Mouse (Mus musculus): ENCODE data around the gene Erc1. TPM values are rescaled to one million over a fixed set of nuclear protein-coding genes. Genes with fewer than 3 reads are reported as not detected.

The Erc1 gene
- total and polyA plus RNA-seq, 3 experiments: 5.3 to 20.2 (median 18.0) TPM

DNA sequence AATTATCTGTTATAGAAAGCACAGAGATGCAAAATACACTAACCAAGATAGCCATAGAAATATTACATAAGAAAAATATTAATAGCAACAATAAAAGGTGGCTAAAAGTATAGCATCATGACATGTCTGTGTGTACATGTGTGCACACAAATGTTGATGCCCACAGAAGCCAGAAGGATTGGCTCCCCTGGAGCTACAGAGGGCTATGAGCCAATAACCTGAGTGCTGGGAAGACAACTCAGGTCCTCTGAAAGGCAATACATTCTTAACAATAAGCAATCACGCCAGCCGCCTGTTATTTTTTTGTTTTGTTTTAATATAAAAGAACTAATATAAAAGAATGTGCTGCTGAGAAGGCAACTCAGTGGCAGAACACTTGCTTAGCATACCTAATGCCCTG is 44.7 kb downstream of the Erc1 start:
- DNase-seq: no peak

GRCm38 (mm10) chr6:119796911-119797486 is 51.0 kb downstream of the Erc1 start:
- DNase-seq: no peak

DNA sequence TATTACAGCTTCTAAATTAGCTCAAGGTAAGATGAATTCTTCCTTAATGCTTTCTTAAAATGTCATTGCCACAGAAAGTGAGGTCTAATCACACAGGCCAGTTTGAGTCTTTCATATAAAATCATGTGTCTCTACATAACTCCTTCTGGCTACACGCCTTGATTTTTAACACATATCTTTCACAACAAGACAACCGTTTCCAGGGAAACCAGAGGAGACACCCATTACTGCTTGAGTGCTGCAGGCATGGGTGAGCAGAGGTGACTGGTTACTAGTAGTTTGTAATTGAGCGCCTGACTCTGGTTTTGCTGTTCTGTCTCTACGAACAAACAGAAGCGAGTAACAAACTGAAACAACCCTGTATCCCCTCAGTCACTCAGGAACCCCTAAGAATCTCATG is 51.7 kb downstream of the Erc1 start:
- no peak for DNase-seq

- DNase-seq: peak; percentile 30
These were observed 55.4 kb downstream of the Erc1 start for GRCm38 (mm10) chr6:119792562-119792961.

DNA sequence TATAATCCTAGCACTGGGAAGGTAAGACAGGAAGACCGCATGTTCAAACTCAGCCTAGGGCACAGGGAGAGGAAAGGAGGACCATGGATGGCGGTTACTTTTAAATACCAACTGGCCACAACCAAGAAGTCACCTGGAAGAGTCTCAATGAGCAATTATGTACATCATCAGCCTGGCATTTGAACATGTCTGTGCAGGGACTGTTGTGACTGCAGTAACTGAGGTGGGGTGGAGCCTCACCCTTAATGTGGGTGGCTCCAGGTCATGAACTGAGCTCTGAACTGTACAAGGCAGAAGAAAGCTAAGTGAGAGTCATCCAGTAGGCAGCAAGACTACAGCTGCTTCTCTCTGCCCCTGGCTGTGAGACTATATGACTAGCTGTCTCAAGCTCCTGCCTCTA is 65.6 kb downstream of the Erc1 start:
- DNase-seq: no peak

- no peak for DNase-seq
These were observed 66.9 kb downstream of the Erc1 start for GRCm38 (mm10) chr6:119781109-119781508.

- DNase-seq: no peak
These were observed 79.2 kb downstream of the Erc1 start for GRCm38 (mm10) chr6:119768778-119769177.

DNA sequence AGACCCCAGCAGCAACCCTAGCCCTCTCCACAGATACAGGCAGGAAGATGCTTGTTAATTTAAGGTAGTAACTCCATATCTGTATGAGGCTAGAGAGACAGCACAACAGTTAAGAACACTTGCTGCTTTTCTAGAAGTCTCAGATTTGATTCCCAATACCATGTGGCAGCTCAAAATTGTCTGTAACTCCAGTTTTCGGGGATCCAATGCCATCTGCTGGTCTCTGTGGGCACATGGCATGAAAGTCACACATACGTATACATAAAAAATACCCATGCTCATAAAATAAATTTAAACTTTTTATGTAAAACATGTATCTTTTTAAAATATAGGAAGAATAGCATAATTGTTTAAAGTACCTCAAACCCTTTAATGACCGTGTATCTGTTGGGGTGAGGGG is 83.6 kb downstream of the Erc1 start:
- no peak for DNase-seq

DNA sequence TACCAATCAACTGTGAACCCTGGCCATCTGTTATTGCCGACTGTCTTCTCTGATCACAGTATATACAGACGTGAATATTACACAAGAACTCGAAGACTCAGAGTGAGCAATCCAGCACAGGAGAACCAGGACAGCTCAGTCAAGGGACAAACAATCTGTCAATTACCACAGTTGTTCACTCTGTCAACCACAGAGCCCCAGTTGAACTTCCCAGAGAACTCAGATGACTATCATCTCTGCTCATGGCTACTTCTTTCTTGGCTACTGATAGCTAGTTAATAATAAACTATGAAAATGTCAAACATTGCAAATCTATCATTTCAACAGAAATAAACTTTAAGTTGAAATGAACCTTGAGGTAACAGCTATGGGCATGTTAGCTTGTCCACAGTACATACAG is 88.1 kb downstream of the Erc1 start:
- DNase-seq: no peak

GRCm38 (mm10) chr6:119758490-119758889 is 89.5 kb downstream of the Erc1 start:
- no peak for DNase-seq

DNA sequence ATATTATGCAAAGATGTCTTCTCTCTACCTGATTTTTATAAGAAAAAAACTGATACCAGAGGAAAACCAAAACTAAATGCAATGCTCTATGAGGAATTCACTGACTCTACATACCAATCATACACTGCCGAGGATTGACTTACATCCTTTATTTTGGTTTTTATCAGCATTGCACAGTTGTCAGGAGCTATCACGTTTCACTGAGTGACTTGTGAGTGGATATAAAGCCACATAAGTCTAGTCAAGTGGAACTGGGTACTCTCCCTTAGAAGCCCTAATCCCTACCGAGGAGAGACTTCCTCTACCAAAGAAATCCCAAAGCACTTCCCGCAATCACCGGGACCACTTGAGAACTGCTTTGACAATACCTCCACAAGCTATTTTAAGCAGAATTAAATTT is 90.2 kb downstream of the Erc1 start:
- no peak for DNase-seq

- no peak for DNase-seq
These were observed 92.1 kb downstream of the Erc1 start for GRCm38 (mm10) chr6:119755866-119756265.

- DNase-seq: no peak
These were observed 98.8 kb downstream of the Erc1 start for GRCm38 (mm10) chr6:119749093-119749635.

- DNase-seq: no peak
These were observed 106.1 kb downstream of the Erc1 start for GRCm38 (mm10) chr6:119741861-119742260.

- DNase-seq: no peak
These were observed 107.4 kb downstream of the Erc1 start for GRCm38 (mm10) chr6:119740541-119740940.

GRCm38 (mm10) chr6:119738638-119739375 is 109.2 kb downstream of the Erc1 start:
- no peak for DNase-seq

DNA sequence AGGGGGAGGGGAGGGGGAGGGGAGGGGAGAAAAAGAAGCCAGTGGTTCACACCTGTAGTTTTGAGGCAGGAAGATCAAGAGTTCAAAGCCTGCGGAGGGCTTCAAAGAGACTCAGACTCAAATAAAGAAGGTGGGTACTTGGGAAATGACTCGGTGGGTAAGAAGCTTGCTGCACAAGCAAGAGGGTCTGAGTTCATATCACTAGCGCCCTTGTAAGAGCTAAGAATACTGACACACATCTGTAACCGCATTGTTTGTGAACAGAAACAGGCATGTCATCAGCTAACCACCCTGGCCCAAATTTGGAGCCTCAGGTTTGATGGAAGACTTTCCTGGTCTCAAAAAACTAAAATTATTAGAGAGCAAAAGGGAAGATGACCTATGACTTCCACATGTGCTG is 110.3 kb downstream of the Erc1 start:
- DNase-seq: no peak

- no peak for DNase-seq
These were observed 112.0 kb downstream of the Erc1 start for GRCm38 (mm10) chr6:119735937-119736336.

DNA sequence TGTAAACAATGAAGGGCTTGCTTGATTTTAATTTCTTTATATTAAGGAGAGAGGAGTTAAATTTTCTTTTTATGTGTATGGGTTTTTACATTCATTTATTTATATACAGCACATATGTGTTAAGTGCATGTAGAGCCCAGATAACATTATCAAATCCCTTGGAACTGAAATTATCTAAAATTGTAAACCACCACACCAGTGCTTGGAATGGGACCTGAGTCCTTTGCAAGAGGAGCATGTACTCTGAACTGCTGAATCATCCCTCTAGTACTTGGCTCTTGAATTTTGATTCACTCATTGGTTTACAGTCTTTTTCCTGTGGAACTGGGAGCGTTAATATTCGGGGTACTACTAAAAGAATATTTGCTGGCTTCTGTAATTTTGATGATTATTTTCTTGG is 116.8 kb downstream of the Erc1 start:
- DNase-seq: no peak

- DNase-seq: no peak
These were observed 132.7 kb downstream of the Erc1 start for GRCm38 (mm10) chr6:119715234-119715633.

DNA sequence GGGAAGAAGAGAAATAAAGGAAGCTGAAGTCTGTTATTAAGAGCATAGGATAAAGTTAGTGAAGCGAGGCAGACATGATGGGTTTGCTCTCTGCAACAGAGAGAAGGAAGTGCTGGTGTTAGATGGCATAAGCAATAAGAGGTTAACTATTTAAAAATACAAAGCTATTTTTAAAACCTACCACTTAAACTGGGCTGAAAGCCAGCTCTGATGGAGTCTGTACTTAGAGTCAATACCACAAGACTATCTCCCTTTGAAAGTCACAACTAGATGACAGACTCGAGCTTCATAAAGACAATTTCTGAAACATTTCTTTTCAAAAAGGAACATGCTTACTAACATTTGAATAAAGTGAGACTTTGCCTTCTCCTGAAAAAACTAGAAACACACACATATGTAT is 134.0 kb downstream of the Erc1 start:
- DNase-seq: no peak

- no peak for DNase-seq
These were observed 135.5 kb downstream of the Erc1 start for GRCm38 (mm10) chr6:119712486-119712885.

DNA sequence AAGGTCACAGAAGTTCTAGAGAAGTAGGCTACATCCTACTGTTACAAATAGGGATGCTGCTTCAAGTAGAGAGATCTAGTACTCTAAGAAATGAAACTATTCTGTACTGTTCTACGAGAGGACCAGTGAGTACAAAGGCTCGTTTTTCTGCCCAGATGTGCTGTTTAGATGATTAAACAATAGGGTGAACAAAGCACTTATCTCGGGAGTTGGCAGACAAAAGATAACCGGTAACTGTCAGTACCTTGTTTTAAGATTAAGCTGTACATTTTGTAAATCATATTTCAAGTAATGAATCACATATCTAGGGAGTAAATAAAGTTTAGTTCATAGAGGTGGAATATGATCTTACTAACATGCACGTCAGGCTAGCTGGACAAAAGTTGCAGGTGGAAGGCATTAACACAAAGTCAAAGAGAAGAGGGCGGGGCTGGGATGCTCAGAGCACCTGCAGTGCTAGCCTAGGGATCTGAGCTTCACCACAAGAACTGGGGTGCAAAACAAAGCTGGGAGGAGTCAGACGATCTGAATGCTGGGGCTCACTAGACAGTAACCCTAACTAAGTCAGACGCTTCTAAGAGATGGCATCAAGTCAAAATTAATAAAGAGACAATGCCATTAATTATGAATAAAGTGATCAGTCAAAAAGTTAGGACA is 136.2 kb downstream of the Erc1 start:
- no peak for DNase-seq
